Mouse (Mus musculus): Measurements from ENCODE around the gene Moxd1. TPM values are rescaled to one million over a fixed set of nuclear protein-coding genes. Genes with fewer than 3 reads are reported as not detected.

Moxd1 gene
- polyA plus RNA-seq, 1 experiment: 0.59 TPM

GRCm38 (mm10) chr10:24343068-24343467 is 119.8 kb downstream of the Moxd1 start:
- Histone ChIP-seq H3K4me3 (ENCODE audit: control insufficient read depth, insufficient read depth, low read length) (no peak overlapping the region), H3K36me3 (ENCODE audit: control insufficient read depth, insufficient read depth, low read length) (no peaks in the 10 kb centered on the region), H3K27ac (ENCODE audit: control insufficient read depth, insufficient read depth, low read length) (no peak overlapping the region), H3K27me3 (ENCODE audit: control insufficient read depth, insufficient read depth, low read length) (no peaks in the 10 kb centered on the region), H3K4me1 (replicated peaks; ENCODE audit: control insufficient read depth, insufficient read depth, low read length) (no peaks in the 10 kb centered on the region)
- DNase-seq: no peak
- TF ChIP-seq CTCF (IDR thresholded peaks at IDR 0.05; ENCODE audit: borderline replicate concordance, control insufficient read depth, extremely low read depth, insufficient read depth, low read length, poor library complexity) (no peak), POLR2A (IDR thresholded peaks at IDR 0.05; ENCODE audit: control insufficient read depth, extremely low read depth, insufficient read depth, low read length, poor library complexity) (no peak)
- 93% methylated on average over 4 of the region's 4 CpGs for WGBS

Other genes with a start within 250 kb of the Moxd1 start
- gene Taar6, start 237.9 kb upstream of the Moxd1 start, polyA plus RNA-seq (2012; rRNA removed): not detected in 2 replicates
- not detected in 2 replicates for gene Taar7a, start 230.0 kb upstream of the Moxd1 start, polyA plus RNA-seq (2012; rRNA removed)
- not detected in 2 replicates for gene Taar7b, start 223.6 kb upstream of the Moxd1 start, polyA plus RNA-seq (2012; rRNA removed)
- not detected in 2 replicates for gene Taar7d, start 196.3 kb upstream of the Moxd1 start, polyA plus RNA-seq (2012; rRNA removed)
- not detected in 2 replicates for gene Taar7e, start 185.9 kb upstream of the Moxd1 start, polyA plus RNA-seq (2012; rRNA removed)
- not detected in 2 replicates for gene Taar7f, start 174.0 kb upstream of the Moxd1 start, polyA plus RNA-seq (2012; rRNA removed)
- gene Taar8a, start 147.0 kb upstream of the Moxd1 start, polyA plus RNA-seq (2012; rRNA removed): not detected in 2 replicates
- gene Taar8b, start 131.2 kb upstream of the Moxd1 start, polyA plus RNA-seq (2012; rRNA removed): not detected in 2 replicates
- gene Taar8c, start 121.6 kb upstream of the Moxd1 start, polyA plus RNA-seq (2012; rRNA removed): not detected in 2 replicates
- gene Taar9, start 114.0 kb upstream of the Moxd1 start, polyA plus RNA-seq (2012; rRNA removed): not detected in 2 replicates
- gene Stx7, start 74.2 kb upstream of the Moxd1 start, polyA plus RNA-seq (2012; rRNA removed): 42.2 and 46.3 TPM in 2 replicates